Mouse (Mus musculus) bone marrow macrophage, adult 2 months (primary cell): ENCODE measurements around the gene Bcl9l. TPM values are rescaled to one million over a fixed set of nuclear protein-coding genes. Genes with fewer than 3 reads are reported as not detected.

Experiments
- H3K27ac ChIP-seq: 2 replicates; pipeline ENCODE4 v1.5.1; 2012; ENCODE audit warnings: low read depth, low read length; ENCODE audit not compliant: insufficient read depth
- H3K4me1 ChIP-seq: 2 replicates; pipeline ENCODE4 v1.6.1; 2012; ENCODE audit warnings: low read length; ENCODE audit not compliant: control insufficient read depth, insufficient read depth
- H3K4me3 ChIP-seq: 2 replicates; pipeline ENCODE4 v1.5.1; 2012; ENCODE audit warnings: mild to moderate bottlenecking, low read length, moderate library complexity; ENCODE audit not compliant: insufficient read depth
- CTCF ChIP-seq: IDR thresholded peaks from 2 replicates; pipeline ENCODE4 v1.5.1; 2012; ENCODE audit warnings: low read depth, mild to moderate bottlenecking, low read length, moderate library complexity
- POLR2A ChIP-seq: IDR thresholded peaks from 2 replicates; pipeline ENCODE4 v1.6.1; 2012; ENCODE audit warnings: mild to moderate bottlenecking, low read depth, low read length, borderline replicate concordance
- polyA plus RNA-seq: library from polyadenylated mRNA; stranded (reverse); fragments of >200 nt; gene quantifications from 2 replicates; pipeline ENCODE4 v1.2.4, GENCODE M21; 2012; ENCODE audit not compliant: missing spikeins, insufficient read depth, insufficient read length

Gene Bcl9l
- polyA plus RNA-seq, 1 experiment = 9.5 TPM

GRCm38 (mm10) chr9:44504893-44505823 is 22.5 kb downstream of the Bcl9l start:
- TF ChIP-seq POLR2A (no peak), CTCF (no peak)
- no peak overlapping the region for H3K27ac ChIP-seq
- H3K4me1 ChIP-seq = no peaks in the 10 kb centered on the region
- no peak overlapping the region for H3K4me3 ChIP-seq

GRCm38 (mm10) chr9:44505824-44506467 is 23.3 kb downstream of the Bcl9l start:
- peaks cover 3% of the 10 kb centered on the region; the same call in 1 of the 2 replicates for H3K4me1 ChIP-seq
- no peak overlapping the region for H3K4me3 ChIP-seq
- no peak overlapping the region for H3K27ac ChIP-seq
- TF ChIP-seq CTCF = no peak
- no peak for TF ChIP-seq POLR2A

DNA sequence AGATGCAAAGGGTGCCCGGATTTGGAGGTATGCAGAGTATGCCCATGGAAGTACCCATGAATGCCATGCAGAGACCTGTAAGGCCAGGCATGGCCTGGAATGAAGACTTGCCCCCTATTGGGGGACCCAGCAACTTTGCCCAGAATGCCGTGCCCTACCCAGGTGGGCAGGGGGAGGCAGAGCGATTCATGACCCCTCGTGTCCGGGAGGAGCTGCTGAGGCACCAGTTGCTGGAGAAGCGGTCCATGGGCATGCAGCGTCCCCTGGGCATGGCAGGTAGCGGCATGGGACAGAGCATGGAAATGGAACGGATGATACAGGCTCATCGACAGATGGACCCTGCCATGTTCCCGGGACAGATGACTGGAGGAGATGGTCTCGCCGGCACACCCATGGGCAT is 23.9 kb downstream of the Bcl9l start:
- Histone ChIP-seq H3K4me1 (peaks cover 9% of the 10 kb centered on the region), H3K27ac (no peak overlapping the region), H3K4me3 (no peak overlapping the region)
- TF ChIP-seq POLR2A = no peak
- no peak for TF ChIP-seq CTCF

- H3K27ac ChIP-seq = no peak overlapping the region
- peaks cover 16% of the 10 kb centered on the region for H3K4me1 ChIP-seq
- TF ChIP-seq POLR2A (no peak), CTCF (no peak)
- no peak overlapping the region for H3K4me3 ChIP-seq
Measured at GRCm38 (mm10) chr9:44507345-44507744, 24.7 kb downstream of the Bcl9l start.

GRCm38 (mm10) chr9:44508124-44508619 is 25.5 kb downstream of the Bcl9l start:
- Histone ChIP-seq H3K4me1 (peaks cover 24% of the 10 kb centered on the region), H3K4me3 (no peak overlapping the region), H3K27ac (no peak overlapping the region)
- no peak for TF ChIP-seq CTCF
- no peak for TF ChIP-seq POLR2A

GRCm38 (mm10) chr9:44508721-44509486 is 26.3 kb downstream of the Bcl9l start:
- H3K4me1 ChIP-seq = peaks cover 31% of the 10 kb centered on the region
- H3K4me3 ChIP-seq = no peak overlapping the region
- no peak for TF ChIP-seq POLR2A
- TF ChIP-seq CTCF = no peak
- H3K27ac ChIP-seq = no peak overlapping the region

DNA sequence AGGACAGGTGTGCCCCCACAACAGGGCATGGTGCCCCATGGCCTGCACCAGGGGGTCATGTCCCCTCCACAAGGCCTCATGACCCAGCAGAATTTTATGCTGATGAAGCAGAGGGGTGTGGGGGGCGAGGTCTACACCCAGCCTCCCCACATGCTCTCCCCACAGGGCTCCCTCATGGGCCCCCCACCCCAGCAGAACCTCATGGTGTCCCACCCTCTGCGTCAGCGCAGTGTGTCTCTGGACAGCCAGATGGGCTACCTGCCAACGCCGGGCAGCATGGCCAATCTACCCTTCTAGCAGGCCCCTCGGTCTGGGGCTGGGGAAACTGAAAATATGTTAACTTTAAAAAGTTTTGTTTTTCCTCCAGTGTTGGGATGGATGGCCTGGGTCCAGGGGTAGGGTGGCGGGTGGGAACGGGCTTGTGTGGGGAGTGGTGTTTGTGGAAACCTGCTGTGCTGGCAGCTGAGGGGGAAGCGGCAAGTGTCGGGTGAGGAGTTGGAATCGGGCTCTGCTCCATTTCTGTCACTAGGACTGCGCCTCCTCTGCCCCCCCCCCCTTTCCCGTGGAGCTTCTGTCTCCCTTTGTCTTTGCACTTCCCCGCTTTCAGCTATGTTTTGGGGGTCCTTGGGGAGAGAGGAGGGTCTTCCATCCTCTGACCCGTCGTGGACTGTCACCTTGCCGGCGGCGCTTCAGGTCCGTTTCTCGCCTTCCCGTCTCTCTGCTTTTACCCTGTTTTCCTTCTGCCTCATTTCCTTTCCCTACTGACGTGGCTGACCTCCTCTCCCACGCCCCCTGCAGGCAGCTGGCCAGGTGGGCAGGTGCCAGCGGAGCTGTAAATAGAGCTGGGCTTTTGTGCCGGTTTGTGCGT is 27.1 kb downstream of the Bcl9l start:
- Histone ChIP-seq H3K27ac (no peak overlapping the region), H3K4me1 (peaks cover 38% of the 10 kb centered on the region), H3K4me3 (peak overlapping the region; percentile 28; the same call in 1 of the 2 replicates)
- no peak for TF ChIP-seq POLR2A
- TF ChIP-seq CTCF = no peak; the same call in 1 of the 2 replicates

DNA sequence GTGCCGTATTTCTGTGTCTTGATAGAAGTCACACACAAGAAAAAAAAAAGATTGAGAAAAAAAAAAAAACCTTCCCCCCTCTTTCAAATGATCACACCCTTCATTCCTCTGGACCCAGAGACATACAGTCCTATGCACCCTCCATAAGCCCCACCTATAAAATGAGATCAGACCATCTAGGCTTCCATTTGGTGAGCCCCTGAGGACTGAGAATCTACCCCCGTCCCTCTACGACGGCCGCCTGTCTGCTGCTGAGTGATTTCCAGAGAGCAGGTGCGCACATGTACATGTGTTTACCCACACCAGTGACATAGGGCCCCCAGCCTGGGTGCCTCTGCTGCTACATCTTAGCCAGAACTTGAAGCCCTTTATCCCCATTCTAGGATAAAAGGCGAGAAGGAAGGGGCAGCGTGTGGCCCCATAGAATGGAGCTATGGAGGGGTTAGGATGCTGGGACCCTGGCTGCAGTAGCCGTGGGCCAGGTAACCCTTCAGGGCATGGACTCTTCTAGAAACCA is 27.8 kb downstream of the Bcl9l start:
- Histone ChIP-seq H3K4me1 (peaks cover 39% of the 10 kb centered on the region), H3K4me3 (no peak overlapping the region), H3K27ac (no peak overlapping the region)
- TF ChIP-seq CTCF = no peak
- TF ChIP-seq POLR2A = no peak
